Mouse (Mus musculus): ENCODE results near the gene Gm5741. TPM values are rescaled to one million over a fixed set of nuclear protein-coding genes. Genes with fewer than 3 reads are reported as not detected.

Gm5741 gene
- polyA plus RNA-seq, 1 experiment: 0.48 TPM

DNA sequence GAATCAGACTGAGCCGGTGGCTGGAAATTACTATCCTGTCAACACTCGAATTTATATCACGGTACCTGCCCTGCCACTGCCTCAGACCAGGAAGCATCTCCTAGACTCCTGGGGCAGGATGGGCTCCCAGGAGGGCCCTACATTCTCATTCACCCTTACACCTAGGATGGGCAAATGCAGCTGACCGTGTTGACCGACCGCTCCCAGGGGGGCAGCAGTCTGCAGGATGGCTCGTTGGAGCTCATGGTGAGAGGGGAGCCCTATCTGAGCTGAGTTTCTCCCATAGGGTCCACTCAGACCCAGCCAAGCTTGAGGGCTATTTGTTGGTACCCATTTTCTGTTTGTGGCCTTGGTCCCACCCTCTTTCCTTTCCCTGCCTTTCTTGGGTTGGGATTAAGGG lies 27.8 kb upstream of the Gm5741 start:
- Histone ChIP-seq H3K36me3 (ENCODE audit: control insufficient read depth, insufficient read depth, low read length) (peaks cover 57% of the 10 kb centered on the region), H3K27me3 (ENCODE audit: control insufficient read depth, insufficient read depth, low read length) (no peaks in the 10 kb centered on the region), H3K4me3 (ENCODE audit: extremely low read depth, insufficient read depth, insufficient read length) (no peak overlapping the region), H3K4me1 (ENCODE audit: control insufficient read depth, insufficient read depth, insufficient read length) (no peaks in the 10 kb centered on the region), H3K27ac (ENCODE audit: insufficient read depth, low read length) (no peak overlapping the region)
- WGBS: 91% methylated on average over 7 of the region's 7 CpGs
- no peak for DNase-seq (ENCODE audit: low read depth in 1 of 2, low spot score in 2 of 2)
- TF ChIP-seq CTCF (IDR thresholded peaks at IDR 0.05; ENCODE audit: extremely low read depth, insufficient read depth, insufficient read length, insufficient replicate concordance): no peak
- no peak for TF ChIP-seq POLR2A (IDR thresholded peaks at IDR 0.05; ENCODE audit: low read depth, low read length)

DNA sequence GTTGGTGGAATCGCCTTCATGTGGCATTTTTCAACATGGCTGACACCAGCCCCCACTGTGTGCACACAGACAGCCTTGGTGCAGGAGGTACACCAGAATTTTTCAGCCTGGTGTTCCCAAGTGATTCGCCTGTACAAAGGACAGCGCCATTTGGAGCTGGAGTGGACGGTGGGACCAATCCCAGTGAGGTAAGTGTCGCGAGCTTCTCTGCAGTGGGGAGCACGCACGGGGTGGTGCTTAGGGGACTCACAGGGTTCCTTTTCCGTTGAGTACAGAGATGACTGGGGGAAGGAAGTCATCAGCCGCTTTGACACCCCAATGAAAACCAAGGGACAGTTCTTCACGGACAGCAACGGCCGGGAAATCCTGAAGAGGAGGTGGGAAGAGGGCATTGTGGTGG lies 27.3 kb upstream of the Gm5741 start:
- no peak for DNase-seq (ENCODE audit: low read depth in 1 of 2, low spot score in 2 of 2)
- Histone ChIP-seq H3K27me3 (ENCODE audit: control insufficient read depth, insufficient read depth, low read length) (no peaks in the 10 kb centered on the region), H3K36me3 (ENCODE audit: control insufficient read depth, insufficient read depth, low read length) (peaks cover 57% of the 10 kb centered on the region), H3K4me3 (ENCODE audit: extremely low read depth, insufficient read depth, insufficient read length) (no peak overlapping the region), H3K4me1 (ENCODE audit: control insufficient read depth, insufficient read depth, insufficient read length) (no peaks in the 10 kb centered on the region), H3K27ac (ENCODE audit: insufficient read depth, low read length) (no peak overlapping the region)
- TF ChIP-seq CTCF (IDR thresholded peaks at IDR 0.05; ENCODE audit: extremely low read depth, insufficient read depth, insufficient read length, insufficient replicate concordance): no peak
- no peak for TF ChIP-seq POLR2A (IDR thresholded peaks at IDR 0.05; ENCODE audit: low read depth, low read length)
- 90% methylated on average over 13 of the region's 13 CpGs for WGBS

DNA sequence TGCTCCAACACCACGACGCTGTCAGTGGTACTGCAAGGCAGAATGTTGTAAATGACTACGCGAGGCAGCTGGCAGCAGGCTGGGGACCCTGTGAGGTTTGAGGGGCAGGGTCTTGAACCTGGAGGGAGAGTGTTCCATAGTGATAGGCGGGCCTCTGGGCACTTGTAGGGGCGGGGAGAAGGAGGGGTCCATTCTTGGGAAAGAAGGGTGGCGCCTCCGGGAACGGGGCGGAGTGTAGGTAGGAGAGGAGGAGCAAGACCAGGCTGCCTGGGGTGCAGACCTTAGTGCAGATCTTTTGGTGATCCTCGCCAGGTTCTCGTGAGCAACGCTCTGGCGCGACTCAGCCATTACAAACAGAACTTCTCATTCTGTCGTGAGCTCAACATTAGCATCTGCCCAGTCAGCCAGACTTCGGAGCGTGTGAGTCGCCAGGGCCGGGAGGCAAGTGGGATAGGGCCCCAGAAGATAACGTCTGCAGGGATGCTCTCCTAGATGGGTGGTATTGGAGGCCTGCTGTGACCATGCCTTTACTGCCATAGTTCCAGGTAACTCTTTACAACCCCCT lies 23.8 kb upstream of the Gm5741 start:
- H3K4me1 ChIP-seq (ENCODE audit: control insufficient read depth, insufficient read depth, insufficient read length): no peaks in the 10 kb centered on the region
- WGBS: 85% methylated on average over 21 of the region's 21 CpGs
- no peak overlapping the region for H3K27ac ChIP-seq (ENCODE audit: insufficient read depth, low read length)
- H3K27me3 ChIP-seq (ENCODE audit: control insufficient read depth, insufficient read depth, low read length): no peaks in the 10 kb centered on the region
- DNase-seq (ENCODE audit: low read depth in 1 of 2, low spot score in 2 of 2): no peak
- TF ChIP-seq POLR2A (IDR thresholded peaks at IDR 0.05; ENCODE audit: low read depth, low read length) (no peak), CTCF (IDR thresholded peaks at IDR 0.05; ENCODE audit: extremely low read depth, insufficient read depth, insufficient read length, insufficient replicate concordance) (no peak)
- peaks cover 61% of the 10 kb centered on the region for H3K36me3 ChIP-seq (ENCODE audit: control insufficient read depth, insufficient read depth, low read length)
- no peak overlapping the region for H3K4me3 ChIP-seq (ENCODE audit: extremely low read depth, insufficient read depth, insufficient read length)

DNA sequence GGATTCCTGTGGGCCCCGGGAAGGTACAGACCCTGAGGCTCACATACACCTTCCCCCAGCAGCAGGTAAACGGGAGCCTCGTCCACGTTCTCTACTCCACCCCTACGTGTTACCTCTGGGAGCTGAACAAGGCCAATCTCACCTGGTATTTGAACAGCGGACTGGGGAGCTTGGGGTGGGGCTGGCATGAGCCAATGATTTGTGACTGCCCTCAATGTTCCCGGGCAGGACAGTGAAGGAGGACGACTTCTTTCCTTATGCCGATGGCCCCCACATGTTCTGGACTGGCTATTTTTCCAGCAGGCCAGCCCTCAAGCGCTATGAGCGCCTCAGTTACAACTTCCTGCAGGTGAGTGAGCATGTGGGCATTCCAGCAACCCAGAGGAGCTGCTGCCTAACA lies 23.1 kb upstream of the Gm5741 start:
- H3K4me3 ChIP-seq (ENCODE audit: extremely low read depth, insufficient read depth, insufficient read length): no peak overlapping the region
- no peak for DNase-seq (ENCODE audit: low read depth in 1 of 2, low spot score in 2 of 2)
- no peaks in the 10 kb centered on the region for H3K27me3 ChIP-seq (ENCODE audit: control insufficient read depth, insufficient read depth, low read length)
- H3K4me1 ChIP-seq (ENCODE audit: control insufficient read depth, insufficient read depth, insufficient read length): no peaks in the 10 kb centered on the region
- WGBS: 96% methylated on average over 11 of the region's 11 CpGs
- H3K36me3 ChIP-seq (ENCODE audit: control insufficient read depth, insufficient read depth, low read length): peaks cover 57% of the 10 kb centered on the region
- H3K27ac ChIP-seq (ENCODE audit: insufficient read depth, low read length): no peak overlapping the region
- TF ChIP-seq POLR2A (IDR thresholded peaks at IDR 0.05; ENCODE audit: low read depth, low read length) (no peak), CTCF (IDR thresholded peaks at IDR 0.05; ENCODE audit: extremely low read depth, insufficient read depth, insufficient read length, insufficient replicate concordance) (no peak)

GRCm38 (mm10) chr8:85088771-85089170 lies 21.0 kb upstream of the Gm5741 start:
- Histone ChIP-seq H3K27me3 (ENCODE audit: control insufficient read depth, insufficient read depth, low read length) (no peaks in the 10 kb centered on the region), H3K36me3 (ENCODE audit: control insufficient read depth, insufficient read depth, low read length) (peaks cover 45% of the 10 kb centered on the region), H3K27ac (ENCODE audit: insufficient read depth, low read length) (no peak overlapping the region), H3K4me1 (ENCODE audit: control insufficient read depth, insufficient read depth, insufficient read length) (peaks cover 9% of the 10 kb centered on the region; the same call in 1 of the 2 replicates), H3K4me3 (ENCODE audit: extremely low read depth, insufficient read depth, insufficient read length) (no peak overlapping the region)
- no peak for DNase-seq (ENCODE audit: low read depth in 1 of 2, low spot score in 2 of 2)
- no peak for TF ChIP-seq CTCF (IDR thresholded peaks at IDR 0.05; ENCODE audit: extremely low read depth, insufficient read depth, insufficient read length, insufficient replicate concordance)
- no peak for TF ChIP-seq POLR2A (IDR thresholded peaks at IDR 0.05; ENCODE audit: low read depth, low read length)
- 80% methylated on average over 2 of the region's 2 CpGs for WGBS

DNA sequence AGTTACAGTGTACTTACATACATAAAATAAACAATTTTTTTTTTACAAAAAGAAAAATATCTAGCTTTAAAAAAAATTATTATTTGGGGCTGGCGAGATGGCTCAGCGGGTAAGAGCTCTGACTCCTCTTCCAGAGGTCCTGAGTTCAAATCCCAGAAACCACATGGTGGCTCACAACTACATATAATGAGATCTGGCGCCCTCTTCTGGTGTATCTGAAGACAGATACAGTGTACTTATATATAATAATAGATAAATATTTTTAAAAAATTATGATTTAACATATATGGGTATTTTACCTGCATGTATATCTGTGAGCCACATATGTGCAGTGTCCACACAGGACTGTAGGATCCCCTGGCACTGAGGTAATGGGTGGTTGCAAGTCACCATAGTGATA lies 18.5 kb upstream of the Gm5741 start:
- Histone ChIP-seq H3K4me1 (ENCODE audit: control insufficient read depth, insufficient read depth, insufficient read length) (peaks cover 19% of the 10 kb centered on the region; the same call in 1 of the 2 replicates), H3K4me3 (ENCODE audit: extremely low read depth, insufficient read depth, insufficient read length) (no peak overlapping the region), H3K27me3 (ENCODE audit: control insufficient read depth, insufficient read depth, low read length) (no peaks in the 10 kb centered on the region), H3K27ac (ENCODE audit: insufficient read depth, low read length) (no peak overlapping the region), H3K36me3 (ENCODE audit: control insufficient read depth, insufficient read depth, low read length) (peaks cover 26% of the 10 kb centered on the region)
- no peak for DNase-seq (ENCODE audit: low read depth in 1 of 2, low spot score in 2 of 2)
- WGBS: 80% methylated on average over 3 of the region's 3 CpGs
- TF ChIP-seq POLR2A (IDR thresholded peaks at IDR 0.05; ENCODE audit: low read depth, low read length): no peak
- no peak for TF ChIP-seq CTCF (IDR thresholded peaks at IDR 0.05; ENCODE audit: extremely low read depth, insufficient read depth, insufficient read length, insufficient replicate concordance)

DNA sequence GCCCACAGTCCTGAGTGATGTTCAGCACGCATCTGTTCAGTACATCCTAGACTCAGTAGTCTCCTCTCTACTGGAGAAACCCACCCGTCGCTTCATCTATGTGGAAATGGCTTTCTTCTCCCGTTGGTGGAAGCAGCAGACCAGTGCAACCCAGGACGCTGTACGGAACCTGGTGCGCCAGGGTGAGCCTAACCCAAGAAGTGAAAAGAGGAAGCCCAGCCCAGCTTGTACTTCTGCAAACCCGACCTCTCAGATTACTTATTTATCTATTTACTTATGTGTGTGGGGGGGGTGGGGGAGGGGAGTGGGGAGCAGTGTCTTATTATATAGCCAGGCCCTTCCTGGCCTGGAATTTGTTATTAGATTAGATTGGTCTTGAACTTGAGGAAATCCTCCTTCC lies 16.9 kb upstream of the Gm5741 start:
- Histone ChIP-seq H3K4me3 (ENCODE audit: extremely low read depth, insufficient read depth, insufficient read length) (peak overlapping the region; percentile 75), H3K4me1 (ENCODE audit: control insufficient read depth, insufficient read depth, insufficient read length) (peaks cover 25% of the 10 kb centered on the region; the same call in 1 of the 2 replicates), H3K27ac (ENCODE audit: insufficient read depth, low read length) (peak overlapping the region; percentile 57), H3K27me3 (ENCODE audit: control insufficient read depth, insufficient read depth, low read length) (no peaks in the 10 kb centered on the region), H3K36me3 (ENCODE audit: control insufficient read depth, insufficient read depth, low read length) (peaks cover 23% of the 10 kb centered on the region)
- DNase-seq (ENCODE audit: low read depth in 1 of 2, low spot score in 2 of 2): peak in 1 of 2 experiments; percentile 42
- WGBS: 24% methylated on average over 8 of the region's 8 CpGs
- TF ChIP-seq CTCF (IDR thresholded peaks at IDR 0.05; ENCODE audit: extremely low read depth, insufficient read depth, insufficient read length, insufficient replicate concordance): no peak

Data from spleen, adult 2 months (tissue).